Mouse (Mus musculus) brown adipose tissue, adult 24 weeks (tissue): ENCODE data around the gene Adam19. TPM values are rescaled to one million over a fixed set of nuclear protein-coding genes. Genes with fewer than 3 reads are reported as not detected.

Source experiments
- H3K27ac ChIP-seq: fragments of 200-500 bp; replicated peaks from 2 replicates; pipeline ENCODE4 v1.5.1; 2012; ENCODE audit warnings: low read depth, mild to moderate bottlenecking, low read length
- H3K4me1 ChIP-seq: fragments of 200-500 bp; 2 replicates; pipeline ENCODE4 v1.6.1; 2012; ENCODE audit warnings: low read length, mixed read lengths; ENCODE audit not compliant: control insufficient read depth, insufficient read depth, insufficient read length
- H3K4me3 ChIP-seq: fragments of 200-500 bp; 2 replicates; pipeline ENCODE4 v1.5.1; 2012; ENCODE audit warnings: low read depth, mild to moderate bottlenecking, low read length, moderate library complexity; ENCODE audit not compliant: insufficient read depth
- polyA plus RNA-seq: library from polyadenylated mRNA; stranded (reverse); fragments of >200 nt; gene quantifications from 2 replicates; pipeline ENCODE4 v1.2.4, GENCODE M21; 2012; ENCODE audit not compliant: missing spikeins, insufficient read depth, insufficient read length

The Adam19 gene
- polyA plus RNA-seq, 1 experiment, result 3.1 TPM

DNA sequence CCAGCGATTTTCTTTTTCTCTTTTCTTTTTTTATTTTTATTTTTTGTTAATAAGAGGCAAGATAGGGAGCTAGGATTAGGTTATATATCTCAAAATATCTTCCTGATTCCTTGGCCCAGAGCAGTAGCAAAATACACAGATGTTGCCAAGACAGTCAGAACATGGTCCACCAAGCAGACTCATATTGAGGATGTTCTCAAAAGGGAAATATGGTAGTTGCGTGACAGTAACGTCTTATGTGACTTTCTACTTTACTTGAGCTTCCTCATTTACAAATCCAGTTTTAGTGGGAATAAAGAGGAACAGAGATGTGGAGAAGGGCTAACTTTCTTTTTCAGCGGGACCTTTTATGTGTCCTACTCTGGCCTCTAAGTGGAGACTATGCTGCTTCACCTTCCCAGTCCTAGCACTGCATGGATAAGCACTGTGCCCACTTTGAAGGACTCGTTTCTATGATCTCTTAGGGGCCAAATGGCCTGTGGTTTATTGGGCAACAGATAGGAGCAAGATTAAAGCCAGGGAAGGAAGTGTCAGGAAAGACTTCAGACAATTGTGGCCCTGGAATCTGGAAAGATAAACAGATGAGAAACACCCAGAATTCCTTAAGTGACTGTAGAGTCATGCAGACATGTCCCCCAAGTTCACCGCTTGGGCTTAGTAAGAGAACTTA is 6.1 kb downstream of the Adam19 start:
- Histone ChIP-seq H3K4me1 (peaks cover 22% of the 10 kb centered on the region), H3K4me3 (no peak overlapping the region), H3K27ac (peak overlapping the region; percentile 81)

DNA sequence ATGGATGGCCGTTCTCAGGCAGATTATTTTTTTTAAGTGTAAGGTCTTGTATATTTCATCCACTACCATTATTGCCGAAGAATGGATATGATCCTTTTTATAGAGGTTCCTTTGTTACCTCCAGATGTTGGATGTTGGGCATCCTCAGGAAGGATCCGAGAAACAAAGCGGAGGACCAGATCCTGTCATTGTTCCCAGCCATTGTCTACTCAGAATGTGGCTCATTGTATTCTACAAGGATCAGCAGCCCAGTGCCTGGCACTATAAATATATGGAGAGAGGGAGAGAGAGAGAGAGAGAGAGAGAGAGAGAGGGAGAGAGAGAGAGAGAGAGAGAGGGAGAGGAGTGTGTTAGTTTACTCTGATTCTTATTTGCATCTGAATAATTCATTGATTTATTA is 6.8 kb downstream of the Adam19 start:
- Histone ChIP-seq H3K4me1 (peaks cover 23% of the 10 kb centered on the region), H3K27ac (peak overlapping the region; percentile 57), H3K4me3 (no peak overlapping the region)

DNA sequence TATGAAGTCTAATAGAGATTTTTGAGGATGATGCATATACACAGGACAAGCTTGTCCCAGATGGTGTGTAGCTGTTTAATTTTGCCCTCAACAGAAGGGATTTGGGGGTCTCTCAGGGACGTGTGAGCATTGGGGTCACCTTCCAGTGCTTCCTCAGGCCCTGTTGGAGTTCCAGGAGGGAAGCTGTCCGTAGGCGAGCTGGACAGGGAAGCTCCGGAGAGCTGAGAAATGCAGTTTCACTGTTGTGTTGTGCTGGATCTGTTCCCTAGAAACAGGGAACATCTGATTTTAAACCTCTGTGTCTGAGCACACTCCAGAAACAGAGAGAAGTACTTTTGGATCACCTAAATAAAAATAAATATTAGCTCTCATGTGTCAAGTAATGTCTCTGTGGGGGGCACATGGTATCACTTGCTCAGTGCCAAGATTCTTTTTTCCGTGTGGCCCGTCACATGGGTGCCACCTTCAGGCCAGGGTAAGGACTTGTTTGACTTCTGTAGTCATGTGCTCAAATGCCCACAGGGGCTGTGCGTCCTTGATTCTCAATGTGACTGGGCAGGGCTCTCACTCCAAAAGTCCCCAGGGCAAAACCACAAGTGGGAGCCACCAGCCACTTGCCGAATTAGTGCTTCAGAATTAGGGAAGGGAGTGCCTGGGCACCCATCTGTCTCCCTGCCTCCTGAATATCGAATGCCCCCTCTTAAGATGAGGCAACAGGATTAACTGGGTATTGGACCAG is 7.4 kb downstream of the Adam19 start:
- no peak overlapping the region for H3K4me3 ChIP-seq
- peak overlapping the region; percentile 57 for H3K27ac ChIP-seq
- H3K4me1 ChIP-seq, result peaks cover 23% of the 10 kb centered on the region

- H3K4me3 ChIP-seq, result no peak overlapping the region
- H3K4me1 ChIP-seq, result peaks cover 25% of the 10 kb centered on the region
Observed at GRCm38 (mm10) chr11:46064767-46065166, 9.0 kb downstream of the Adam19 start.

DNA sequence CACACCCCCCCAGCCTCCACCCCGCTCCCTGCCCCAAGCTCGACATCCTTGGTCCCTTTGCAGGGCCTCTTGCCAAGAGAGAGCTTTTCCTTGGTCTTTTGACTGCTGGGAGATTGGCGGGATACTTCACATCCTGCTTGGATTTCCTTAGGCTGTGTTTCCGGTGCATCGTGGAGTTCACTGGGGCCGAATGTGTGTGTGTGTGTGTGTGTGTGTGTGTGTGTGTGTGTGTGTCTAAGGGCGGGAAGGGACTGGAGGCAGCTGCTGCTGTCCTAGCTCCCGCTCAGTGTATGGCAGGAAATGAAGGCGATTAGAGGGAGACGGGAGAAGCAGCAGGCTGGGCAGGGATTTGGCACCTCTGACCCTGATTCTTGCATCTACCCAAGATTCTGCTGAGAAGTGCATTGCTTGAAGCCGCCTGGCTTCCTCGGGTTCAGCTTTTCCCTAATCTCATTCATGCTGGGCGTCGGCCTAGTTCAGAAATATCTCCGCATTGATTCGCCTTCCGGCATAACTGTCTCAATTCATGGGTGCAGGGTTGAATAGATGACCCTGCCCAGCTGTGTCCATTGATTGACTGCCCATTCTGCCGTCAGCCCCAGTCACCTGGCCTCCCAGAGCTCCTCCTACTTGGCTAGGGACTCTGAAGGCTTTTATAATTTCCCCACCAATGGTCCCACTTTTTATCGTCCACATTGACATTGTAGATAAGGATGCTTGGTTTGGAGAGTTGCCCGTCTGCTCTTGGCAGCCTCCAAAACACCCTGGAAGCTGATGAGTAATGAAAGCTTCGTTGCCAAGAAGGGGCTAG is 9.6 kb downstream of the Adam19 start:
- Histone ChIP-seq H3K27ac (peak overlapping the region; percentile 83), H3K4me3 (no peak overlapping the region), H3K4me1 (peaks cover 28% of the 10 kb centered on the region)

More at GRCm38 (mm10) chr11:46064767-46065166, 9.0 kb downstream of the Adam19 start:
- peak overlapping the region; percentile 83 for H3K27ac ChIP-seq

- no peak overlapping the region for H3K27ac ChIP-seq
Observed at GRCm38 (mm10) chr11:46067371-46068060, 11.7 kb downstream of the Adam19 start.

GRCm38 (mm10) chr11:46068756-46069407 is 13.1 kb downstream of the Adam19 start:
- peaks cover 31% of the 10 kb centered on the region for H3K4me1 ChIP-seq
- H3K4me3 ChIP-seq, result peak overlapping the region; percentile 5; the same call in 1 of the 2 replicates
- peak overlapping the region; percentile 95 for H3K27ac ChIP-seq

More at GRCm38 (mm10) chr11:46067371-46068060, 11.7 kb downstream of the Adam19 start:
- Histone ChIP-seq H3K4me1 (peaks cover 30% of the 10 kb centered on the region), H3K4me3 (no peak overlapping the region)

- peak overlapping the region; percentile 95 for H3K27ac ChIP-seq
- H3K4me1 ChIP-seq, result peaks cover 30% of the 10 kb centered on the region
- H3K4me3 ChIP-seq, result no peak overlapping the region
Observed at GRCm38 (mm10) chr11:46069408-46070003, 13.7 kb downstream of the Adam19 start.

DNA sequence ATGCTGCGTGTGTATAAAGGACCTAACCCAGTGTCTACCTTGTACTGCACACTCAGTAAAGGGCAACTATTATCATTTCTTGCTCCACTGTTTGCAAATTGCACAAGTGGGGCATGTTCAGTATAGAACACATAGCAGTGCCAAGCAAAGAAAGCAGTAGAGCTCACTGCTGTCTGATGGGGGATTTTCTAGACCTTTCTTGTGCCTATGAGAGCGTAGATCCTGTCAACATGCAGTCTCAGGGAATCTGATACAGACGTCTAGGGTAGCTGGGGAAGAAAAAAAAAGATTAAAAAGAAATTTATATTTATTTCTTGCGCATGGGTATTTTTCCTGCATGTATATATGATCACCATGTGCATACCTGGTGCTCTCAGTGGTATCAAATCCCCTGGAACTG is 14.4 kb downstream of the Adam19 start:
- Histone ChIP-seq H3K27ac (peak overlapping the region; percentile 80), H3K4me1 (peaks cover 26% of the 10 kb centered on the region), H3K4me3 (no peak overlapping the region)

- H3K27ac ChIP-seq, result no peak overlapping the region
- H3K4me1 ChIP-seq, result peaks cover 23% of the 10 kb centered on the region
- H3K4me3 ChIP-seq, result no peak overlapping the region
Observed at GRCm38 (mm10) chr11:46070789-46071188, 15.0 kb downstream of the Adam19 start.

DNA sequence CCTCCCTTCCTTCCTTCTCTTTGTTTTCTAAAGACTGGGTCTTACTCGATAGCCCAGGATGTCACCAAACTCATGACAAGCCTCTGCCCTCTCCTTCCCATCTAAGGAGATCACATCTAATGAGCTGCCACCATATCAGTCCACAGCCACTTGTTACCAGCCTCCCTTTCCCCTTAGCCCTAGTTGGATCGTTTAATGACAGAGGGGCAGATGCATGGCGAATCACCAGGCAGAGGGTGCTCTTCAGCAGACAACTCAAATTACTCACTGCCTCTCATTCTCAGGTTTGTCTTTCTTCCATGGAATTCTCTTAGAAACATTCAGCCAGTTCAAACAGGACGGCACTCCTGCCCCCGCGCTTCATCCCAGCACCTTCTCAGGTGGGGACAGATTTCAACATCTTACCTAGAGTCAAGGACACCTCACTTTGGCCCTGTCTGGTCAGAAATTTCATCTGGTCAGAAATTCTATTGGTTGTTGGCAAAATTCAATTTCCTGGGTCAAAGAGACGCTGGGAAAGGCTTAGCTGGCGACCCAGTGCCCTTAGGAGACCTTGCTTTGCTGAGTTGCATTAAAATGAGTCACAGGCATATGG is 16.8 kb downstream of the Adam19 start:
- H3K27ac ChIP-seq, result no peak overlapping the region
- H3K4me1 ChIP-seq, result peaks cover 19% of the 10 kb centered on the region
- H3K4me3 ChIP-seq, result no peak overlapping the region

- H3K4me3 ChIP-seq, result no peak overlapping the region
- H3K4me1 ChIP-seq, result peaks cover 24% of the 10 kb centered on the region
- H3K27ac ChIP-seq, result peak overlapping the region; percentile 15
Observed at GRCm38 (mm10) chr11:46073061-46073849, 17.5 kb downstream of the Adam19 start.
